Mouse (Mus musculus): ENCODE results near the gene B3gnt9.

GRCm38 (mm10) chr8:105298351-105299252 is 43.6 kb upstream of the B3gnt9 start:
- TF ChIP-seq GATA1 (IDR thresholded peaks at IDR 0.05; ENCODE audit: low read length): 0 out of 2 replicates have a peak, but pooled peaks have one; percentile 15
- no peak for TF ChIP-seq TAL1 (IDR thresholded peaks at IDR 0.05; ENCODE audit: low read length)

Measured in erythroblast, embryonic 14.5 days (primary cell).